Mouse (Mus musculus): ENCODE measurements around the gene Gpr4.

DNA sequence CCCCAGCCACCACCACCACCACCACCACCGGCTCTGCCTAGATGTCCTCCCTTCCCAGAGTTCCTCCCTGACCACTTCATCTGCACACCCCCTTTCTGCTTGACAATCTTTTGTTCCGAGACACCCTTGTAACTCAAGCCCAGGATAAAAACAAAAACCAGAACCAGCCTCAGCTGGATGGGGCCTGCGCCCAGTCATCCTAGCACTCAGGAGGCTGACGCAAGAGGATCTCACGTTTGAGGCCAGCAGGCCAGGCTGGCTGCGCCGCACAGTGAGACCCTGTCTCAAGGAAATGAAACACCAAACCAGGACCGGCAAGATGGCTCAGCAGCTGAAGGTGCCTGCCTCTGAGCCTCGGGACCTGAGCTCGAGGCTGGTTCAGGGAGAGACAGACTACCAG lies 54.7 kb downstream of the Gpr4 start:
- TF ChIP-seq POLR2A (IDR thresholded peaks at IDR 0.05; ENCODE audit: borderline replicate concordance, extremely low read depth, insufficient read depth, insufficient read length, poor library complexity, severe bottlenecking), result no peak
- TF ChIP-seq CTCF (IDR thresholded peaks at IDR 0.05; ENCODE audit: borderline replicate concordance, extremely low read depth, insufficient read depth, insufficient read length), result no peak
